Mouse (Mus musculus) cerebellum, adult 2 months (tissue): ENCODE results near the gene Insrr. TPM values are rescaled to one million over a fixed set of nuclear protein-coding genes. Genes with fewer than 3 reads are reported as not detected.

Experiments used
- polyA plus RNA-seq: library from polyadenylated mRNA; depleted of rRNA; stranded (reverse); fragments of >200 nt; gene quantifications from 2 replicates; pipeline ENCODE4 v1.2.3, GENCODE M21; 2012; rRNA removed

The Insrr gene
- polyA plus RNA-seq, 1 experiment: 1.4 TPM

Other genes starting within 250 kb of the Insrr start
- 52.2 and 53.2 TPM in 2 replicates for gene Arhgef11, start 179.4 kb upstream of the Insrr start, polyA plus RNA-seq
- gene Lrrc71, start 48.3 kb upstream of the Insrr start, polyA plus RNA-seq: 0.47 and 0.70 TPM in 2 replicates
- 2.5 and 2.8 TPM in 2 replicates for gene Ntrk1, start 1.8 kb upstream of the Insrr start, polyA plus RNA-seq
- gene Pear1, start 27.4 kb downstream of the Insrr start, polyA plus RNA-seq: 7.4 and 8.5 TPM in 2 replicates
- gene Sh2d2a, start 49.8 kb downstream of the Insrr start, polyA plus RNA-seq: 0.05 TPM in 2 replicates
- gene Prcc, start 88.7 kb downstream of the Insrr start, polyA plus RNA-seq: 47.6 and 48.8 TPM in 2 replicates
- gene Hdgf, start 109.4 kb downstream of the Insrr start, polyA plus RNA-seq: 180 and 194 TPM in 2 replicates
- 83.9 and 84.9 TPM in 2 replicates for gene Mrpl24, start 122.6 kb downstream of the Insrr start, polyA plus RNA-seq
- gene Isg20l2, start 133.4 kb downstream of the Insrr start, polyA plus RNA-seq: 15.2 and 15.9 TPM in 2 replicates
- gene Rrnad1, start 133.8 kb downstream of the Insrr start, polyA plus RNA-seq: 46.8 and 49.5 TPM in 2 replicates
- 3.5 and 5.0 TPM in 2 replicates for gene Crabp2, start 151.7 kb downstream of the Insrr start, polyA plus RNA-seq
- 2.7 and 3.4 TPM in 2 replicates for gene Nes, start 174.1 kb downstream of the Insrr start, polyA plus RNA-seq
- 357 and 400 TPM in 2 replicates for gene Bcan, start 203.3 kb downstream of the Insrr start, polyA plus RNA-seq
- gene Hapln2, start 230.6 kb downstream of the Insrr start, polyA plus RNA-seq: 103 and 112 TPM in 2 replicates
- gene Gpatch4, start 246.2 kb downstream of the Insrr start, polyA plus RNA-seq: 11.4 and 14.4 TPM in 2 replicates